Mouse (Mus musculus) subcutaneous adipose tissue, adult 2 months (tissue): ENCODE results near the gene Vmn2r4. TPM values are rescaled to one million over a fixed set of nuclear protein-coding genes. Genes with fewer than 3 reads are reported as not detected.

ENCODE experiments used
- polyA plus RNA-seq: library from polyadenylated mRNA; depleted of rRNA; stranded (reverse); fragments of >200 nt; gene quantifications from 2 replicates; pipeline ENCODE4 v1.2.3, GENCODE M21; 2012; ENCODE audit warnings: low replicate concordance; rRNA removed

The Vmn2r4 gene
- not detected in 2 replicates for polyA plus RNA-seq

GRCm38 (mm10) chr3:64415268-64415667, at the start of gene Vmn2r4:
Vmn2r4 (minus strand) TSS chr3:64415368.

Other genes starting within 250 kb of the Vmn2r4 start
- gene Vmn2r3, start 125.7 kb downstream of the Vmn2r4 start, polyA plus RNA-seq, result not detected in 2 replicates
- not detected in 2 replicates for gene Vmn2r5, start 94.5 kb upstream of the Vmn2r4 start, polyA plus RNA-seq
- gene Vmn2r6, start 150.5 kb upstream of the Vmn2r4 start, polyA plus RNA-seq, result not detected in 2 replicates